Mouse (Mus musculus): ENCODE results near the gene Prelp. TPM values are rescaled to one million over a fixed set of nuclear protein-coding genes. Genes with fewer than 3 reads are reported as not detected.

The Prelp gene
- total and polyA plus RNA-seq, 3 experiments, result not detected

GRCm38 (mm10) chr1:133959521-133959920 is 38.3 kb upstream of the Prelp start:
- Histone ChIP-seq H3K36me3 (ENCODE audit: control insufficient read depth in 1 of 2, insufficient read depth in 2 of 2, low read length in 2 of 2) (peaks cover 0 to 6% of the 10 kb centered on the region in 2 experiments; a peak in 2 of 4 replicates), H3K4me3 (ENCODE audit: control insufficient read depth in 1 of 2, insufficient read depth in 1 of 2, low read depth in 2 of 2, low read length in 2 of 2) (no peak overlapping the region), H3K9ac (ENCODE audit: control insufficient read depth, low read depth, low read length, poor library complexity, severe bottlenecking) (no peak overlapping the region), H3K27me3 (ENCODE audit: control insufficient read depth in 1 of 2, insufficient read depth in 2 of 2, low read length in 2 of 2) (no peaks in the 10 kb centered on the region), H3K9me3 (replicated peaks; ENCODE audit: insufficient read depth, low read length) (no peaks in the 10 kb centered on the region), H3K27ac (ENCODE audit: control insufficient read depth, low read depth, low read length) (no peak overlapping the region), H3K4me1 (ENCODE audit: control insufficient read depth in 1 of 2, insufficient read depth in 2 of 2, low read length in 2 of 2) (peaks cover 5 to 9% of the 10 kb centered on the region in 2 experiments; a peak in 3 of 4 replicates), H3K79me2 (ENCODE audit: control insufficient read depth, insufficient read depth, low read length, poor library complexity) (no peaks in the 10 kb centered on the region)
- DNase-seq (ENCODE audit: low read depth, low spot score), result no peak
- TF ChIP-seq CHD2 (IDR thresholded peaks at IDR 0.05; ENCODE audit: low read length) (no peak), POLR2AphosphoS2 (IDR thresholded peaks at IDR 0.05; ENCODE audit: low read length) (no peak), MAFK (IDR thresholded peaks at IDR 0.05; ENCODE audit: borderline replicate concordance, low read depth, low read length) (no peak), RAD21 (IDR thresholded peaks at IDR 0.05; ENCODE audit: low read depth, low read length) (no peak), ZMIZ1 (IDR thresholded peaks at IDR 0.05; ENCODE audit: low read depth, low read length) (no peak), SMC3 (IDR thresholded peaks at IDR 0.05; ENCODE audit: low read depth, low read length) (no peak), NELFE (IDR thresholded peaks at IDR 0.05; ENCODE audit: low read depth, low read length) (no peak), MAZ (IDR thresholded peaks at IDR 0.05; ENCODE audit: low read depth, low read length) (no peak), MEF2A (IDR thresholded peaks at IDR 0.05; ENCODE audit: extremely low read depth, insufficient replicate concordance, low read depth, low read length, poor library complexity, severe bottlenecking) (no peak), UBTF (IDR thresholded peaks at IDR 0.05; ENCODE audit: borderline replicate concordance, insufficient read depth, low read depth, low read length) (no peak), CTCF (IDR thresholded peaks at IDR 0.05 in 2 of 3, conservative IDR thresholded peaks at IDR 0.05 in 1 of 3; ENCODE audit: control insufficient read depth in 1 of 3, insufficient read depth in 1 of 3, low read depth in 2 of 3, low read length in 3 of 3, poor library complexity in 1 of 3, severe bottlenecking in 1 of 3) (no peak), JUND (IDR thresholded peaks at IDR 0.05; ENCODE audit: low read depth, low read length) (no peak), ZC3H11A (IDR thresholded peaks at IDR 0.05; ENCODE audit: low read depth, low read length) (no peak), ELF1 (IDR thresholded peaks at IDR 0.05; ENCODE audit: low read depth, low read length) (no peak), POLR2A (IDR thresholded peaks at IDR 0.05; ENCODE audit: control insufficient read depth in 1 of 2, insufficient read depth in 1 of 2, low read depth in 1 of 2, low read length in 2 of 2, poor library complexity in 1 of 2) (no peak), TBP (IDR thresholded peaks at IDR 0.05; ENCODE audit: low read depth, low read length) (no peak), GATA1 (IDR thresholded peaks at IDR 0.05; ENCODE audit: low read depth, low read length) (no peak), EP300 (IDR thresholded peaks at IDR 0.05; ENCODE audit: low read depth in 1 of 2, low read length in 2 of 2) (no peak)

- peak; percentile 50 for DNase-seq (ENCODE audit: low read depth, low spot score)
- Histone ChIP-seq H3K36me3 (ENCODE audit: control insufficient read depth in 1 of 2, insufficient read depth in 2 of 2, low read length in 2 of 2) (peaks cover 0 to 37% of the 10 kb centered on the region in 2 experiments; a peak in 2 of 4 replicates), H3K79me2 (ENCODE audit: control insufficient read depth, insufficient read depth, low read length, poor library complexity) (no peaks in the 10 kb centered on the region), H3K27me3 (ENCODE audit: control insufficient read depth in 1 of 2, insufficient read depth in 2 of 2, low read length in 2 of 2) (no peaks in the 10 kb centered on the region), H3K27ac (ENCODE audit: control insufficient read depth, low read depth, low read length) (peak overlapping the region; percentile 38), H3K4me3 (ENCODE audit: control insufficient read depth in 1 of 2, insufficient read depth in 1 of 2, low read depth in 2 of 2, low read length in 2 of 2) (no peak overlapping the region), H3K4me1 (ENCODE audit: control insufficient read depth in 1 of 2, insufficient read depth in 2 of 2, low read length in 2 of 2) (peaks cover 24 to 40% of the 10 kb centered on the region in 2 experiments), H3K9ac (ENCODE audit: control insufficient read depth, low read depth, low read length, poor library complexity, severe bottlenecking) (no peak overlapping the region), H3K9me3 (replicated peaks; ENCODE audit: insufficient read depth, low read length) (no peaks in the 10 kb centered on the region)
- no peak for TF ChIP-seq HCFC1 (IDR thresholded peaks at IDR 0.05; ENCODE audit: low read depth, low read length)
- TF ChIP-seq JUND (IDR thresholded peaks at IDR 0.05; ENCODE audit: low read depth, low read length), result no peak
- no peak for TF ChIP-seq NRF1 (IDR thresholded peaks at IDR 0.05; ENCODE audit: insufficient read depth, low read depth, low read length, poor library complexity, severe bottlenecking)
- TF ChIP-seq TAL1 (IDR thresholded peaks at IDR 0.05; ENCODE audit: low read length), result peak; percentile 79
- TF ChIP-seq CHD1 (IDR thresholded peaks at IDR 0.05; ENCODE audit: low read depth, low read length), result no peak
- TF ChIP-seq EP300 (IDR thresholded peaks at IDR 0.05; ENCODE audit: low read depth in 1 of 2, low read length in 2 of 2), result peak; percentile 74 to 76; a peak in 3 of 4 replicates
- TF ChIP-seq ZC3H11A (IDR thresholded peaks at IDR 0.05; ENCODE audit: low read depth, low read length), result no peak
- no peak for TF ChIP-seq ELF1 (IDR thresholded peaks at IDR 0.05; ENCODE audit: low read depth, low read length)
- no peak for TF ChIP-seq ZNF384 (IDR thresholded peaks at IDR 0.05; ENCODE audit: low read depth, low read length)
- no peak for TF ChIP-seq MXI1 (IDR thresholded peaks at IDR 0.05; ENCODE audit: low read depth, low read length)
- no peak for TF ChIP-seq GABPA (IDR thresholded peaks at IDR 0.05; ENCODE audit: low read depth, low read length)
- TF ChIP-seq NELFE (IDR thresholded peaks at IDR 0.05; ENCODE audit: low read depth, low read length), result no peak
- no peak for TF ChIP-seq USF2 (IDR thresholded peaks at IDR 0.05; ENCODE audit: borderline replicate concordance in 1 of 2, insufficient read depth in 1 of 2, low read depth in 1 of 2, low read length in 2 of 2)
- no peak for TF ChIP-seq KAT2A (conservative IDR thresholded peaks at IDR 0.05; ENCODE audit: low read depth, low read length)
- no peak for TF ChIP-seq RAD21 (IDR thresholded peaks at IDR 0.05; ENCODE audit: low read depth, low read length)
- TF ChIP-seq MEF2A (IDR thresholded peaks at IDR 0.05; ENCODE audit: extremely low read depth, insufficient replicate concordance, low read depth, low read length, poor library complexity, severe bottlenecking), result no peak
- TF ChIP-seq TCF12 (IDR thresholded peaks at IDR 0.05; ENCODE audit: low read depth, low read length), result peak; percentile 60
- TF ChIP-seq POLR2A (IDR thresholded peaks at IDR 0.05; ENCODE audit: control insufficient read depth in 1 of 2, insufficient read depth in 1 of 2, low read depth in 1 of 2, low read length in 2 of 2, poor library complexity in 1 of 2), result no peak
- TF ChIP-seq ZKSCAN1 (IDR thresholded peaks at IDR 0.05; ENCODE audit: low read depth, low read length), result no peak
- TF ChIP-seq POLR2AphosphoS5 (IDR thresholded peaks at IDR 0.05; ENCODE audit: borderline replicate concordance, low read depth, low read length), result no peak
These were observed 32.8 kb upstream of the Prelp start for GRCm38 (mm10) chr1:133954009-133954408.

Data from MEL (cell line).